Mouse (Mus musculus): ENCODE measurements around the gene Tob2. TPM values are rescaled to one million over a fixed set of nuclear protein-coding genes. Genes with fewer than 3 reads are reported as not detected.

Gene Tob2
- polyA plus RNA-seq, 1 experiment: 64.6 TPM

DNA sequence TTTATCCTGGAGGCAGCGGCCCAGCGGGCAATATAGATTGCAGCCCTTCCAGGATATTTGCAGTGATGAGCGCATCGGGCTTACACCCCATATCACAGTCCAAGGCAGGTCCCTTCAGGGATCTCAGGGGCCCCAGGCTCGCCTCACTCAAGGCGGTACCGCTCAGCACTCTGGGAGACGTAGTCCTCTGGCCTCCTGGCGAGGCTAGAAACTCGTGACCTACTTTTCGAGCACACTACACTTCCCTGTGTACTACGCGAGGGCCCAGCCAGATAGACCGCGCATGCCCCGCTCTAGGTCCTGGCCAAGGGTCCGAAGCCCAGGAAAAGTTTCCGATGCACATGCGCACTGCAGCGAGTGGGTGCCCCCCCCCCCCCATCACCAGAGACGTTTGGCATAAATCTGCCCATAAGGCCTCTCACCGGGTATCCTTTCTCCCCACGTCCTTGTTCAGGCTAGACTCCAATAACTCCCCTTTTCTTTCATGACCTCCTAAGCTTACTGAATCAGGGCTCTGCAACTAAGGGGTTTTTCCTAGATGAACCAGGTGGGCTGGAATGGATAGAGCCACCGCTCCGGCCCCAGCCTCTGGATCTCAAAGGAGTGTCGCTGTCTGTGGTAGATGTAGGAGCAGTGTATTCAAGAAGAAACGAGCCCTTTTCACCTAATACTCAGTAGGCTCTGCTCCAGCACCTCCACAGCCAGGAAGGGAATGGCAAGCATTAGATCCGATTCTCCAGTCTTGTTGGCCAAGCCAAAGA, 2.4 kb downstream of the Tob2 start:
- H3K27ac ChIP-seq (ENCODE audit: control insufficient read depth, insufficient read depth, low read length): peak overlapping the region; percentile 83
- peak; percentile 79 for DNase-seq
- peak overlapping the region; percentile 94 for H3K4me3 ChIP-seq (ENCODE audit: control insufficient read depth, insufficient read depth, low read length)
- H3K4me1 ChIP-seq (replicated peaks; ENCODE audit: control insufficient read depth, insufficient read depth, low read length): peaks cover 20% of the 10 kb centered on the region
- H3K27me3 ChIP-seq (ENCODE audit: control insufficient read depth, insufficient read depth, low read length): no peaks in the 10 kb centered on the region
- H3K36me3 ChIP-seq (ENCODE audit: control insufficient read depth, insufficient read depth, low read length): peaks cover 4% of the 10 kb centered on the region
- 1% methylated on average over 28 of the region's 28 CpGs for WGBS
- TF ChIP-seq CTCF (IDR thresholded peaks at IDR 0.05; ENCODE audit: borderline replicate concordance, control insufficient read depth, extremely low read depth, insufficient read depth, low read length, poor library complexity) (no peak), POLR2A (IDR thresholded peaks at IDR 0.05; ENCODE audit: control insufficient read depth, extremely low read depth, insufficient read depth, low read length, poor library complexity) (no peak)

DNA sequence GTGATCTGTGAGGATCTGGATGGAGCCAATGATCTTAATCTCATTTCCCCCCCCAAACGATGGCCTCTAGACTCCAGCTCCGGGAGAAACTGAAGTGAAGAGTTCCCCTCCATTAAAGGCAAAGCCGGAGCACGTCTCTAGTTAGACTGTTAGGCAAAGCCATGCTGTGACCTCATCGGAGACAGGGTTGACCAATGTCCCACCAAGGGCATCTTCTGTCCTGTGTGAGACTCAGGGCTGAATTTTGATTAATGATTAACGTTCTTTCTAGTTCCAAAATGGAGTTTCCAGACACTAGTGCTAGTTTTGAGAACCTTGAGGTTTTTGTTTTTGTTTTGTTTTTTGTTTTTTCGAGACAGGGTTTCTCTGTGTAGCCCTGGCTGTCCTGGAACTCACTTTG, 5.5 kb downstream of the Tob2 start:
- DNase-seq: no peak
- Histone ChIP-seq H3K27me3 (ENCODE audit: control insufficient read depth, insufficient read depth, low read length) (no peaks in the 10 kb centered on the region), H3K4me1 (replicated peaks; ENCODE audit: control insufficient read depth, insufficient read depth, low read length) (peaks cover 36% of the 10 kb centered on the region), H3K27ac (ENCODE audit: control insufficient read depth, insufficient read depth, low read length) (no peak overlapping the region), H3K4me3 (ENCODE audit: control insufficient read depth, insufficient read depth, low read length) (no peak overlapping the region), H3K36me3 (ENCODE audit: control insufficient read depth, insufficient read depth, low read length) (peaks cover 29% of the 10 kb centered on the region)
- WGBS: 88% methylated on average over 7 of the region's 7 CpGs
- TF ChIP-seq CTCF (IDR thresholded peaks at IDR 0.05; ENCODE audit: borderline replicate concordance, control insufficient read depth, extremely low read depth, insufficient read depth, low read length, poor library complexity) (no peak), POLR2A (IDR thresholded peaks at IDR 0.05; ENCODE audit: control insufficient read depth, extremely low read depth, insufficient read depth, low read length, poor library complexity) (no peak)

DNA sequence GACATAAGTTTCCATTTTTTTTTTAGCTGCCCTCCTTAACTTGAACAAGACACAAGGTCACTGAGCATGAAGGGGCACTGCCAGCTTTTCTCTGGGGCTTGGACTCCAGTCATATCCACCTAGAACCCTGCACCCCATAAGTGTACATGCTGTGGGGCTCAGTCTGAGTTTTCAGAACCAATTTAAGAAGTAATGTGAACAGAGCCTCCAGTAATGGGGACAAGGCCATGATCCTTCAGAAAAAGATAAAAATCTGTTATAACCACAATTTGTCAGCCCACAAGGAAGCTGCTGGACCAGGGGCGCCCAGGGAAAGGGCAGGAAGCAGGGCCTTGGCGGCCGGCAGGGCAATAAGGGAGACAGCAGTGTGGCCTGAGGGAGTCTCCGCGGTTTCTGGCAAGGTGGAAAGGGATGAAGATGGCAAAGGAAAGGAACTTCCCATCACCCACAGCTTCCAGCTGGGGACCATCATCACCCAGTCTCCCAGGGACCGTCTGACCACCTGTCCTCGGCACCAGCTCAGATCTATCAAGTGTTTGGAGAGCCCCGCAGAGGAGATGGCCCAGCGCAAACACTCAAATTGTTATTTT, 6.1 kb downstream of the Tob2 start:
- Histone ChIP-seq H3K4me3 (ENCODE audit: control insufficient read depth, insufficient read depth, low read length) (no peak overlapping the region), H3K36me3 (ENCODE audit: control insufficient read depth, insufficient read depth, low read length) (peaks cover 35% of the 10 kb centered on the region), H3K4me1 (replicated peaks; ENCODE audit: control insufficient read depth, insufficient read depth, low read length) (peaks cover 36% of the 10 kb centered on the region), H3K27me3 (ENCODE audit: control insufficient read depth, insufficient read depth, low read length) (no peaks in the 10 kb centered on the region), H3K27ac (ENCODE audit: control insufficient read depth, insufficient read depth, low read length) (no peak overlapping the region)
- TF ChIP-seq CTCF (IDR thresholded peaks at IDR 0.05; ENCODE audit: borderline replicate concordance, control insufficient read depth, extremely low read depth, insufficient read depth, low read length, poor library complexity) (no peak), POLR2A (IDR thresholded peaks at IDR 0.05; ENCODE audit: control insufficient read depth, extremely low read depth, insufficient read depth, low read length, poor library complexity) (no peak)
- 90% methylated on average over 9 of the region's 9 CpGs for WGBS
- no peak for DNase-seq

- peaks cover 35% of the 10 kb centered on the region for H3K36me3 ChIP-seq (ENCODE audit: control insufficient read depth, insufficient read depth, low read length)
- H3K27me3 ChIP-seq (ENCODE audit: control insufficient read depth, insufficient read depth, low read length): no peaks in the 10 kb centered on the region
- peak overlapping the region; percentile 28 for H3K27ac ChIP-seq (ENCODE audit: control insufficient read depth, insufficient read depth, low read length)
- peaks cover 36% of the 10 kb centered on the region for H3K4me1 ChIP-seq (replicated peaks; ENCODE audit: control insufficient read depth, insufficient read depth, low read length)
- 27% methylated on average over 15 of the region's 15 CpGs for WGBS
- H3K4me3 ChIP-seq (ENCODE audit: control insufficient read depth, insufficient read depth, low read length): no peak overlapping the region
- TF ChIP-seq POLR2A (IDR thresholded peaks at IDR 0.05; ENCODE audit: control insufficient read depth, extremely low read depth, insufficient read depth, low read length, poor library complexity): no peak
- no peak for TF ChIP-seq CTCF (IDR thresholded peaks at IDR 0.05; ENCODE audit: borderline replicate concordance, control insufficient read depth, extremely low read depth, insufficient read depth, low read length, poor library complexity)
- peak; percentile 40 for DNase-seq
These were observed 7.2 kb downstream of the Tob2 start for GRCm38 (mm10) chr15:81851375-81851774.

DNA sequence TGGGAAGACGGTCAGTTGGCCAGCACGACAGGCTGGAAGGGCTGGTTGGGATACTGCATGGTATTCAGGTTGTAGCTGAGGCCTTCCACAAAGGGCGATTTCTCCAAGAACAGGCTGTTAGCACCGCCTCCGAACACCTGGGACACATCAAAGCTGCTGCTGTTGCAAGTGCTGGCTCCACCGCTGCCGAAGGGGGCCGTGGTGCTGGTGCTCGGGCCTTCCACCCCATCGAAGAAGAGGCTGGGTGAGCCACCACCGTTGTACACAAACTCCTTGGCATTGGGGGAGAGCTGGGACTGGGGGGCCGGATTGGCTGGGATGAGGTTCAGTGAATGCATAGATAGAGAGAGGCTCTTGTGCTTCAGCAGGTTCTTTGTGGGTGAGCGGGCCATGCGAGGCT, 7.9 kb downstream of the Tob2 start:
- peaks cover 33% of the 10 kb centered on the region for H3K4me1 ChIP-seq (replicated peaks; ENCODE audit: control insufficient read depth, insufficient read depth, low read length)
- DNase-seq: peak; percentile 51
- TF ChIP-seq POLR2A (IDR thresholded peaks at IDR 0.05; ENCODE audit: control insufficient read depth, extremely low read depth, insufficient read depth, low read length, poor library complexity) (no peak), CTCF (IDR thresholded peaks at IDR 0.05; ENCODE audit: borderline replicate concordance, control insufficient read depth, extremely low read depth, insufficient read depth, low read length, poor library complexity) (no peak; the same call in 1 of the 2 replicates)
- no peaks in the 10 kb centered on the region for H3K27me3 ChIP-seq (ENCODE audit: control insufficient read depth, insufficient read depth, low read length)
- peak overlapping the region; percentile 37; the same call in 1 of the 2 replicates for H3K27ac ChIP-seq (ENCODE audit: control insufficient read depth, insufficient read depth, low read length)
- peaks cover 35% of the 10 kb centered on the region for H3K36me3 ChIP-seq (ENCODE audit: control insufficient read depth, insufficient read depth, low read length)
- WGBS: 30% methylated on average over 14 of the region's 14 CpGs
- H3K4me3 ChIP-seq (ENCODE audit: control insufficient read depth, insufficient read depth, low read length): peak overlapping the region; percentile 9; the same call in 1 of the 2 replicates

DNA sequence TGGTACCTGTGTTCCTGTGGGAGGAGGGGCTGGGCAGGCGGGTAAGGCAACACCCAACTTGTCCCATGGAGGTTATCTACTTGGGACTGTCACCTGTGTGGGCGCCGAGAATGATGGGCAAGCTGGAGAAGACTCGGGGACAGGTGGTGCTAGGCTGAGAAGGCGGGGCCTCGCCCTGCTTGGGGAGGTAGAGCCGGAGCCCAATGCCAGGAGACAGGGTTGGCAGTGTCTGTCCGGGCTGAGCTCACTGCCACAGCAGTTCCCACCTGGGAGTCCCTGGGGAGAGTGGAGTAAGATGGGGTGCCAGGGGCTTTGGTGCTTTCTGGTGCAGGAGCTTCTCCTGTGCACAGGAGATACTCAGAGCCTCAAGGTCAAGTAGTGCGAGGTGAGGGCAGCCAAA, 9.5 kb downstream of the Tob2 start:
- Histone ChIP-seq H3K4me3 (ENCODE audit: control insufficient read depth, insufficient read depth, low read length) (no peak overlapping the region), H3K27ac (ENCODE audit: control insufficient read depth, insufficient read depth, low read length) (no peak overlapping the region), H3K36me3 (ENCODE audit: control insufficient read depth, insufficient read depth, low read length) (peaks cover 35% of the 10 kb centered on the region), H3K4me1 (replicated peaks; ENCODE audit: control insufficient read depth, insufficient read depth, low read length) (peaks cover 30% of the 10 kb centered on the region), H3K27me3 (ENCODE audit: control insufficient read depth, insufficient read depth, low read length) (no peaks in the 10 kb centered on the region)
- 77% methylated on average over 9 of the region's 9 CpGs for WGBS
- TF ChIP-seq CTCF (IDR thresholded peaks at IDR 0.05; ENCODE audit: borderline replicate concordance, control insufficient read depth, extremely low read depth, insufficient read depth, low read length, poor library complexity): no peak
- TF ChIP-seq POLR2A (IDR thresholded peaks at IDR 0.05; ENCODE audit: control insufficient read depth, extremely low read depth, insufficient read depth, low read length, poor library complexity): no peak
- DNase-seq: no peak
